Mouse (Mus musculus): ENCODE results near the gene Rab4a.
A peak's percentile ranks its signal among the peaks of the same experiment; 100 is the strongest.

- no peak for TF ChIP-seq POLR2A (IDR thresholded peaks at IDR 0.05; ENCODE audit: borderline replicate concordance, insufficient read depth, low read length)
- TF ChIP-seq CTCF (IDR thresholded peaks at IDR 0.05; ENCODE audit: borderline replicate concordance, insufficient read depth, low read depth, low read length): peak; percentile 86
Measured at GRCm38 (mm10) chr8:123768492-123769356, 37.1 kb upstream of the Rab4a start.
